Mouse (Mus musculus): ENCODE measurements around the gene Gm20696. TPM values are rescaled to one million over a fixed set of nuclear protein-coding genes. Genes with fewer than 3 reads are reported as not detected.

The Gm20696 gene
- polyA plus RNA-seq, 1 experiment from 2014 or later = 3.2 TPM

DNA sequence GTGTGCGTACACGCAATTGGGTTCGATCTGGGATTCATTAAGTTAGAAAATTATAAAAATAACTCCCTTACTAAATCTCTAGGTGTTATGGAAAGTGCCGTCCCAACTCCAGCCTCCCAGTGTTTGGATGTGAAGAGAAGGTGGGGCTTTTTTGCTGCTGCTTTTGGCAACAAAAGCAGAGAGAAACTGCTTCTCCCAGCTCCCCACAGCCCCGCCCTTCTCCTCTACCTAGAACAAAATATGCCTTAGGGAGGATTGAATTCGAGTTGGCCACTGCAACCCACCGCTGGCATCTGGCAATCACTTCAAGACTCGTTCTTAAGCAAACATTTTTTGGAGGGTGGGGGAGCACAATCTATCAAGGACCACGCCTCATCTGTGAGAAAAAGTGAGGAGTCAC is 191.6 kb downstream of the Gm20696 start:
- Histone ChIP-seq H3K4me3 (no peak overlapping the region), H3K4me2 (no peak overlapping the region), H3K27me3 (no peaks in the 10 kb centered on the region; the same call in 1 of the 2 replicates), H3K4me1 (peaks cover 15% of the 10 kb centered on the region), H3K9me3 (no peaks in the 10 kb centered on the region), H3K27ac (no peak overlapping the region), H3K36me3 (no peaks in the 10 kb centered on the region), H3K9ac (no peak overlapping the region)
- no peak for ATAC-seq (ENCODE audit: insufficient number of reproducible peaks, insufficient read depth, low FRiP score, low TSS enrichment, low read depth)
- 47% methylated on average over 9 of the region's 9 CpGs for WGBS

DNA sequence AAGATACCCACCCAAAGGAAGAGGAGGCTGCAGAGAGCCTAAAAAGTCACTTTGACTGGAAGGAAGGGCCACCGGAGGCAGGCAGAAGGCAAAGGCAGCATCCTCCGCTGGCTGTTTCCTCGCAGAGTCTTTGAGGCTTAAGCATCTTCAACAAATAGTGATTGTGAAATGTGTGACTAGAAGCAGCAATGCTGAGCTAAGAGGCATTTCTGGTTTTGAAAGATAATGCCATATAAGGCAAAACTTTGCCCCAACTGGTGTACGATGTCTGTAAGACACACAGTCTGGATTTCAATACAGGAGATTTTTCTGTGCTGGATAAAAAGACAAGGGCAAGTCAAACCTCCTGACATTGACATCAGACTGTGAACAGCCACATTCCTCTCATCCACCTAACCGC is 195.7 kb downstream of the Gm20696 start:
- no peak for ATAC-seq (ENCODE audit: insufficient number of reproducible peaks, insufficient read depth, low FRiP score, low TSS enrichment, low read depth)
- Histone ChIP-seq H3K4me2 (no peak overlapping the region), H3K9me3 (no peaks in the 10 kb centered on the region), H3K4me3 (no peak overlapping the region), H3K27me3 (no peaks in the 10 kb centered on the region; the same call in 1 of the 2 replicates), H3K36me3 (no peaks in the 10 kb centered on the region), H3K9ac (no peak overlapping the region), H3K27ac (no peak overlapping the region), H3K4me1 (peaks cover 16% of the 10 kb centered on the region)
- WGBS = 61% methylated on average over 5 of the region's 5 CpGs

DNA sequence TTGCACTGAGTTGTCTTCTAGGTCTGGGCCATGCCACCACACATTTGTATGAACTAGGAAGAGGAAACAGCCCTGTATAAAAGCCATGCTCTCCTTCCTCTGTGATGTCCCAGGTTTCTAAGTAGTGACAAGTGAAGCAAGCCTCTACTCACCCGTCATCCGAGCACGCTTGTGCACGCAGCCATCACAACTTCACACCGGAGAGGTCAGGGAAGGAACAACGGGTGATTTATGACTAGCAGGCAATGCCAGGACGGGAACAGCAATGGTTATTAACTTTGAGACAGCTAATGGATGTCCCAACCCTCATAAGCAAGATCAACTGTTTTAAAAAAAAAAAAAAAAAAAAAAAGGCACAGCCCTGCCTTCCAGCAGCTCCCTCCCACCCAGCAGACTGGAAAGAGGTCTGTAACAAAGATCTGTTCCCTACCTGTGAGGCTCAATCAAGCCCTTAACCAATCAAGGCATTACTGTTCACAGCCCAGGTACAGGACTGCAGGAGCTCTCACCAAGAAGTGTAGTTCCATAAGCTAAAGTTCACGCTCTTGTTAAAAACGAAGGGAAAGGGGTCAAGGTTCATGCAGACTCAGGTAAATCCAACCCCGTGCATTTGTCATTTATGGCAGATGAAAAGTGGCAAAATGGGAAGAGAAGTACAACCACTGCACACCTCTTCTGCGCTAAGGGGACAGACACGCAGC is 197.3 kb downstream of the Gm20696 start:
- Histone ChIP-seq H3K36me3 (no peaks in the 10 kb centered on the region), H3K9ac (no peak overlapping the region), H3K4me2 (no peak overlapping the region), H3K27me3 (no peaks in the 10 kb centered on the region; the same call in 1 of the 2 replicates), H3K9me3 (no peaks in the 10 kb centered on the region), H3K4me3 (no peak overlapping the region), H3K27ac (no peak overlapping the region), H3K4me1 (peaks cover 10% of the 10 kb centered on the region; the same call in 1 of the 2 replicates)
- ATAC-seq (ENCODE audit: insufficient number of reproducible peaks, insufficient read depth, low FRiP score, low TSS enrichment, low read depth) = no peak
- 77% methylated on average over 12 of the region's 12 CpGs for WGBS

DNA sequence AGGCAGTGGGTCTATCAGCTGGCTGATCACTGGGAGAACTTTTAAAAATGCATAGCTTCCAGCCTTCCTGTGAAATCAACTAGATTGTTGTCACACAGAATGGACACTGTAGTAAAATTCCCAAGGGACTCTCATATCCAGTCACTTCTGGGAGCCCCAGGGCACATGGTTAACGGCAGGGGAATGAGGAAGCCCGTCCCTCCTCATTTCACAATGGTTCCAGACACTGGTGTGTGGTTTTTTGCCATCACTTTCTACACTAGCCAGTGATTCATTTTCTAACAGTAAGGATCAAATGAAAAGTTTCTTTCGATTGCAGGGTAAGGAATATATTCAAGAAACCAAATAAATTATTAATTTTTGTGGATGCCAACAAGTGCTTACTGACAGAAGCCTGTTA is 198.8 kb downstream of the Gm20696 start:
- H3K27me3 ChIP-seq = no peaks in the 10 kb centered on the region; the same call in 1 of the 2 replicates
- H3K4me1 ChIP-seq = peaks cover 15% of the 10 kb centered on the region; the same call in 1 of the 2 replicates
- H3K27ac ChIP-seq = no peak overlapping the region
- ATAC-seq (ENCODE audit: insufficient number of reproducible peaks, insufficient read depth, low FRiP score, low TSS enrichment, low read depth) = no peak
- WGBS = 46% methylated on average over 3 of the region's 3 CpGs
- no peaks in the 10 kb centered on the region for H3K36me3 ChIP-seq
- no peak overlapping the region for H3K4me3 ChIP-seq
- H3K4me2 ChIP-seq = no peak overlapping the region
- H3K9ac ChIP-seq = no peak overlapping the region
- no peaks in the 10 kb centered on the region for H3K9me3 ChIP-seq

DNA sequence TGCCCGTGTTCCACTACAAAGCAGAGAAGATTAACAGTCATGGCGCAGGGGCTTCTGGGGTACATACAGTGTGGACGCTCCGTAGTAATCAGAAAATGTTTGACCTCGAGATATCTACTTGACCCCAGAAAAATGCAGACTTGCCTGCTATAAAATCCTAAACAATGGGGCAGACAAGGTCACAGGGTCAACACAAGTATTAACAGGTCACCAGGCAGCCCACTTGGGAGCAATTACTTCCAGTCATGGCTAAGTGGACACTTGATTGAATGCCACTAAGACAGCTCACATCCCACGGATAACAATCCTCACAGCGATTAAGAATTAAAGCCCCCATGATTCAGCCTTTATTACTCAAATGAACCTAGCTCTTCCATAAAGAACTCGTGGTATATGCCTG is 199.5 kb downstream of the Gm20696 start:
- no peaks in the 10 kb centered on the region; the same call in 1 of the 2 replicates for H3K27me3 ChIP-seq
- no peak overlapping the region for H3K9ac ChIP-seq
- no peaks in the 10 kb centered on the region for H3K9me3 ChIP-seq
- no peaks in the 10 kb centered on the region for H3K36me3 ChIP-seq
- H3K4me3 ChIP-seq = no peak overlapping the region
- WGBS = 31% methylated on average over 8 of the region's 8 CpGs
- H3K27ac ChIP-seq = no peak overlapping the region
- no peak for ATAC-seq (ENCODE audit: insufficient number of reproducible peaks, insufficient read depth, low FRiP score, low TSS enrichment, low read depth)
- peaks cover 20% of the 10 kb centered on the region; the same call in 1 of the 2 replicates for H3K4me1 ChIP-seq
- no peak overlapping the region for H3K4me2 ChIP-seq

DNA sequence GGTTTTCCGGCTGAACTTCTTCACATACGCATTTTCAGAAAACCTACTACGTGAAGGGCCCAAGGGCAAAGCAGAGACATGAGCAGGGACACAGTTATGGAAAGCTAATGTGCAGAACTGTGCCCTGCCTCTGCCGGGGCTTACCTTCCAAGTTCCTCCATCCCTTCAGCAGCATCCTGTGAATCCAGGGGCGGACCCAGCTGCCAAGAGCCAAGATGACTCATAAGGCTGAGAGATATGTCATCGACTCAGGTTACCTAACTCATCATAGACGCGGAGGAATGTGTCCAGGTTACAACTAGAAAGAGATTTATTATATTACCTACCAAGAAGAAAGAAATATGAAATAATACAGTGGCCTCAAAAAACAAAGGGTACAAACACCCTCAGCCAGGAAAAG is 200.2 kb downstream of the Gm20696 start:
- H3K4me3 ChIP-seq = no peak overlapping the region
- no peak overlapping the region for H3K4me2 ChIP-seq
- H3K36me3 ChIP-seq = no peaks in the 10 kb centered on the region
- WGBS = 71% methylated on average over 8 of the region's 8 CpGs
- no peaks in the 10 kb centered on the region for H3K9me3 ChIP-seq
- no peak overlapping the region for H3K27ac ChIP-seq
- peaks cover 20% of the 10 kb centered on the region; the same call in 1 of the 2 replicates for H3K4me1 ChIP-seq
- H3K9ac ChIP-seq = no peak overlapping the region
- ATAC-seq (ENCODE audit: insufficient number of reproducible peaks, insufficient read depth, low FRiP score, low TSS enrichment, low read depth) = no peak
- no peaks in the 10 kb centered on the region for H3K27me3 ChIP-seq

DNA sequence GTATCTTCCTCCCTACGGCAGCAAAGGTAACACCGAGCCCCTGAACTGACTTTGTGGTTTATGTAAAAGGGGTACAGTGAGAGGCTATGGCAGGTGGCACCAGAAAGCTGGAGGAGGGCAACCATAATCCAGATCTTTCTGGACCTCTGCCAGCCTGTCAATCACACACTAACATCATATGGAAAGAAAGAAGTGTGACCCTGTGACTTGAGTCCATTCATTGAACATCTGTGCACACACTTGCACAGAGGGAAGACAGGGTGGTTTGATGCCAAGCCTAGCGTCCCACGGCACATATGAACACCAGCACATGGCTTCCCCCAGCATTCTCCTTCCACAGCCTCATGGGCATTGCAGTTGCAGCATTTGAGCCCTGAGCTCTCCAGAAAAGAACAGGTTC is 202.1 kb downstream of the Gm20696 start:
- Histone ChIP-seq H3K4me3 (no peak overlapping the region), H3K4me1 (0 out of 2 replicates have a peak, but pooled peaks cover 13% of the 10 kb centered on the region), H3K36me3 (no peaks in the 10 kb centered on the region), H3K9ac (no peak overlapping the region), H3K4me2 (no peak overlapping the region), H3K27me3 (no peaks in the 10 kb centered on the region), H3K9me3 (no peaks in the 10 kb centered on the region), H3K27ac (no peak overlapping the region)
- WGBS = 79% methylated on average over 4 of the region's 4 CpGs
- ATAC-seq (ENCODE audit: insufficient number of reproducible peaks, insufficient read depth, low FRiP score, low TSS enrichment, low read depth) = no peak

DNA sequence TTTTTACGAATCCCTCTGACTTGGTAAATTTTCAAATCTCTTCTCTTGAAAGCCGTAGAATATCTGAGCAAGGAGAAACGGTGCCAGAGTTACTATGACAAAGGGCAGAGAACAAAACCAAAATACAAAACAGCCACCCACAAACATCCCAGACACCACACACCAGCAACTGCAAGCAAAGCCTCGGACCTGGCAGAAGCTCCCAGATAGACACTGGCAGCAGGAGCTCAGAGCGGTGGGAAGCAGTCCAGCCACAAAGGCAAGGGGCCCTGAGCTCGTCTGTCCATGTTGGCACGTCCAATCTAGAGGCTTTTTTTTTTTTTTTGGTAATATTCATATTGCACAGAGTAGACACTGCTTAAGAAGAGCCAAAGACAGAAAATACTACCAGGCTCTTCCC is 202.7 kb downstream of the Gm20696 start:
- ATAC-seq (ENCODE audit: insufficient number of reproducible peaks, insufficient read depth, low FRiP score, low TSS enrichment, low read depth) = no peak
- H3K27ac ChIP-seq = no peak overlapping the region
- no peak overlapping the region for H3K9ac ChIP-seq
- 87% methylated on average over 7 of the region's 7 CpGs for WGBS
- H3K9me3 ChIP-seq = no peaks in the 10 kb centered on the region
- no peak overlapping the region for H3K4me2 ChIP-seq
- H3K4me3 ChIP-seq = no peak overlapping the region
- no peaks in the 10 kb centered on the region for H3K36me3 ChIP-seq
- 0 out of 2 replicates have a peak, but pooled peaks cover 13% of the 10 kb centered on the region for H3K4me1 ChIP-seq
- no peaks in the 10 kb centered on the region for H3K27me3 ChIP-seq

DNA sequence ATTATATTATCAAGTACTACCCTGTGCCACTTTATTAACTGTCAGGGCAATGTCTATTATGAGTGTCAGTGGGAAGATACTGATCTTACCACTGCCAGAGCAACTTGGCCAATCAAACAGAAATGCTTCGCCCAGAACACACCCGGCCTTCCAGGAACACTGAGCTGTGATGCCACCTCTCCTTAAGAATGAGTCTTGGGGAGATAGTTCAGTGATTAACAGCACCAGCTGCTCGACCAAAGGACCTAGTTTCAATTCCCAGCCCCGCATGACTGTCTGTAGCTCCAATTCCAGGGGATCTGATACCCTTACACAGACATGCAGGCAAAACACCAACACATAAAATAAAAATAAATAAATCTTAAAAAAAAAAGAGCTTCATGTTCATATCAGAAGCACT is 207.8 kb downstream of the Gm20696 start:
- no peak overlapping the region for H3K4me2 ChIP-seq
- H3K27me3 ChIP-seq = no peaks in the 10 kb centered on the region
- H3K4me3 ChIP-seq = no peak overlapping the region
- ATAC-seq (ENCODE audit: insufficient number of reproducible peaks, insufficient read depth, low FRiP score, low TSS enrichment, low read depth) = no peak
- H3K9me3 ChIP-seq = no peaks in the 10 kb centered on the region
- no peak overlapping the region for H3K9ac ChIP-seq
- H3K4me1 ChIP-seq = 0 out of 2 replicates have a peak, but pooled peaks cover 10% of the 10 kb centered on the region
- 90% methylated on average over 4 of the region's 4 CpGs for WGBS
- no peak overlapping the region for H3K27ac ChIP-seq
- H3K36me3 ChIP-seq = no peaks in the 10 kb centered on the region

DNA sequence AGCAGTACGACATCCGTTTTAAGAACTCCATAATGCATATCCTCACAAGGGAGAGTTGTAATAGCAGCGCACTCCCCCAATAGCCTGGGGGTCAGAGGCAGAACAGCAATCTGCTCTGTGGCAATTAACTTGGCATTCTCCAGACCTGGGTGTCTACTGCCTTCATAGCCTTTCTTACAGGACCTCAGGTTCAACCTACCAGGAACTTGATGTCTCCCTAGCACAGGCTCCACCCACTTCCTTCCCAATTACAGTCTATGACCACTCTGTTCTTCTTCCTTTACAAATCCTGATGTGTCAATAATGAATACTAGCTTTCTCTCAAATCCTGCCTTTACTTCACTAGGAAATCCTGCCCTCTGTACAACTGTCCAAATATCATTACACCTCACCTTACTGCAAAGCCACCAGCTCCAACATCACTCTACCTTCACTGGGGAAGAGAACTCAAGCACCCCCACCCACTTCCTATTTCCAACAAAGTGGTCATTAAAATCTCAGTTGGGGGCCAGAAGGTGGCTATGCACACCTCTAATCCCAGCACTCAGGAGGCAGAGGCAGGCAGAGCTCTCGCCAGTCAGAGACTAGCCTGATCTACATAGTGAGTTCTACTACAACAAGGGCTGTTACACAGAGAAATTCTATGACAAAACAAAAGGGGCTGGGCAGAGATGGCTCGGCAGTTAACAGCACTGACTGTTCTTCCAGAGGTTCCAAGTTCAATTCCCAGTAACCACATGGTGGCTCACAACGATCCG is 212.7 kb downstream of the Gm20696 start:
- Histone ChIP-seq H3K9ac (no peak overlapping the region), H3K4me2 (no peak overlapping the region), H3K36me3 (no peaks in the 10 kb centered on the region), H3K9me3 (no peaks in the 10 kb centered on the region), H3K4me3 (no peak overlapping the region), H3K27me3 (no peaks in the 10 kb centered on the region), H3K4me1 (peaks cover 6% of the 10 kb centered on the region; the same call in 1 of the 2 replicates), H3K27ac (no peak overlapping the region)
- 78% methylated on average over 7 of the region's 7 CpGs for WGBS
- no peak for ATAC-seq (ENCODE audit: insufficient number of reproducible peaks, insufficient read depth, low FRiP score, low TSS enrichment, low read depth)

DNA sequence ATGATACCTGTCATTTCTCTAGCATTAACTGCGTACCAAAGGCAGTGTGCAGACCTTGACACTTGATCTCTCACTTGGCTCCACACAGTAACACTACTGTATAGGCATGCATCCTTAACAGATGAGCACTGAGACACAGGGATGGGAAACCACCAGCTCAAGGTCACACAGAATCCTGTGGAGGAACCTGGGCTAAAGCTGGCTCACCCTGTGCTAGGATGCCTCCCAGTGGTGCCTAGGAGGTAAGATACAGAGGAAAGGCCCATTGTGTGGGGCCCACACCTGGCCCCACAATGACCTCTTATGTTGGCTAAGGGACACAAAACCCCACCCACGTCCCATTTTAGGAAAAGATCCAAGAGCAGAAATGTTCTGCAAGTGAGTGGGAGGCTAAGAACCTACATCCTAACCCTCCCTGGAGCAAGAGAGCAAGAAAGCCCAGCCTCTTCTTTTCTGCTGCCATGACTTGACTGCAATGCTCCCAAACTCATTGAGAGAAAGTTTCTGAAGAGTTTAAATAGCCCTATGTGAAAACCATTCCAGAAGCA is 213.9 kb downstream of the Gm20696 start:
- no peak overlapping the region for H3K4me3 ChIP-seq
- no peak overlapping the region for H3K27ac ChIP-seq
- no peak overlapping the region for H3K4me2 ChIP-seq
- no peaks in the 10 kb centered on the region for H3K36me3 ChIP-seq
- peaks cover 6% of the 10 kb centered on the region; the same call in 1 of the 2 replicates for H3K4me1 ChIP-seq
- no peaks in the 10 kb centered on the region for H3K27me3 ChIP-seq
- no peaks in the 10 kb centered on the region for H3K9me3 ChIP-seq
- no peak overlapping the region for H3K9ac ChIP-seq
- 61% methylated on average over 2 of the region's 2 CpGs for WGBS
- no peak for ATAC-seq (ENCODE audit: insufficient number of reproducible peaks, insufficient read depth, low FRiP score, low TSS enrichment, low read depth)

Data from embryonic facial prominence, embryonic 13.5 days (tissue).